Mouse (Mus musculus): ENCODE results near the gene Tmem145.

Gene Tmem145

GRCm38 (mm10) chr7:25275555-25276298 is 30.2 kb upstream of the Tmem145 start:
- DNase-seq (ENCODE audit: low spot score in 2 of 2): no peak

- DNase-seq (ENCODE audit: low spot score in 2 of 2): no peak
Observed at GRCm38 (mm10) chr7:25277405-25277804, 28.5 kb upstream of the Tmem145 start.

GRCm38 (mm10) chr7:25277998-25278340 is 27.9 kb upstream of the Tmem145 start:
- DNase-seq (ENCODE audit: low spot score in 2 of 2): no peak

- peak; percentile 94 to 96 for DNase-seq (ENCODE audit: low spot score in 2 of 2)
Observed at GRCm38 (mm10) chr7:25278341-25279075, 27.4 kb upstream of the Tmem145 start.

GRCm38 (mm10) chr7:25279076-25279860 is 26.6 kb upstream of the Tmem145 start:
- peak; percentile 96 for DNase-seq (ENCODE audit: low spot score in 2 of 2)

GRCm38 (mm10) chr7:25279861-25280791 is 25.8 kb upstream of the Tmem145 start:
- peak; percentile 67 to 80 for DNase-seq (ENCODE audit: low spot score in 2 of 2)

- no peak for DNase-seq (ENCODE audit: low spot score in 2 of 2)
Observed at GRCm38 (mm10) chr7:25281166-25281733, 24.7 kb upstream of the Tmem145 start.

- DNase-seq (ENCODE audit: low spot score in 2 of 2): peak; percentile 98
Observed at GRCm38 (mm10) chr7:25281734-25282601, 23.9 kb upstream of the Tmem145 start.

- peak; percentile 61 to 73 for DNase-seq (ENCODE audit: low spot score in 2 of 2)
Observed at GRCm38 (mm10) chr7:25282731-25283211, 23.1 kb upstream of the Tmem145 start.

- peak in 1 of 2 experiments; percentile 26 for DNase-seq (ENCODE audit: low spot score in 2 of 2)
Observed at GRCm38 (mm10) chr7:25283637-25284036, 22.3 kb upstream of the Tmem145 start.

GRCm38 (mm10) chr7:25284171-25284570 is 21.7 kb upstream of the Tmem145 start:
- DNase-seq (ENCODE audit: low spot score in 2 of 2): peak in 1 of 2 experiments; percentile 23

- peak in 1 of 2 experiments; percentile 64 for DNase-seq (ENCODE audit: low spot score in 2 of 2)
Observed at GRCm38 (mm10) chr7:25284766-25285165, 21.1 kb upstream of the Tmem145 start.

- no peak for DNase-seq (ENCODE audit: low spot score in 2 of 2)
Observed at GRCm38 (mm10) chr7:25285511-25286238, 20.2 kb upstream of the Tmem145 start.

- DNase-seq (ENCODE audit: low spot score in 2 of 2): no peak
Observed at GRCm38 (mm10) chr7:25286989-25287388, 18.9 kb upstream of the Tmem145 start.

GRCm38 (mm10) chr7:25288011-25288410 is 17.9 kb upstream of the Tmem145 start:
- DNase-seq (ENCODE audit: low spot score in 2 of 2): no peak

- DNase-seq (ENCODE audit: low spot score in 2 of 2): no peak
Observed at GRCm38 (mm10) chr7:25288721-25289120, 17.2 kb upstream of the Tmem145 start.

GRCm38 (mm10) chr7:25289925-25290324 is 16.0 kb upstream of the Tmem145 start:
- no peak for DNase-seq (ENCODE audit: low spot score in 2 of 2)

GRCm38 (mm10) chr7:25290463-25290862 is 15.4 kb upstream of the Tmem145 start:
- peak in 1 of 2 experiments; percentile 21 for DNase-seq (ENCODE audit: low spot score in 2 of 2)

GRCm38 (mm10) chr7:25290911-25291310 is 15.0 kb upstream of the Tmem145 start:
- DNase-seq (ENCODE audit: low spot score in 2 of 2): peak; percentile 56 to 60
